Mouse (Mus musculus) fat pad, adult 2 months (tissue): ENCODE results near the gene Rassf8.

Source experiments
- DNase-seq: peaks from one replicate; pipeline ENCODE4 v3.0.0-alpha.2; 2011; ENCODE audit warnings: low read depth, low spot score; ENCODE audit errors: extremely low read depth

The Rassf8 gene

DNA sequence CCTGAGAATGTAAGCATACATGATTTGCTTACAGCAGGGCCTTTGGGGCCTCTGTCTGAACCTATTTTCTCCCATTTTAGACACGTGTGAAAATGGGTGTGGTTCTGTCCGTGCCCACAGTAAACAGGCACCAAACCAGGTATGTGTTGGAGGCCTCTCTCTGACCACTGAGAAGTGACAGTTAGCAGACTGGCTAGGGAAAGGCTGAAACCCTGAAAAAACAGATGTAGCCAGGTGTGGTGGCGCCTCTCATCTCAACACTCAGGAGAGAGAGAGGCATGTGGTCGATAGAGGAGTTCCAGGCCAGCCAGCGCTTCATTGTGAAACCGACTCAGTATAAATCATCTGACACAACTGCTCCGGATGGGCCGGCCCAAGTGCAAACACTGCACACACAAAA lies 111.9 kb downstream of the Rassf8 start:
- DNase-seq, result no peak

DNA sequence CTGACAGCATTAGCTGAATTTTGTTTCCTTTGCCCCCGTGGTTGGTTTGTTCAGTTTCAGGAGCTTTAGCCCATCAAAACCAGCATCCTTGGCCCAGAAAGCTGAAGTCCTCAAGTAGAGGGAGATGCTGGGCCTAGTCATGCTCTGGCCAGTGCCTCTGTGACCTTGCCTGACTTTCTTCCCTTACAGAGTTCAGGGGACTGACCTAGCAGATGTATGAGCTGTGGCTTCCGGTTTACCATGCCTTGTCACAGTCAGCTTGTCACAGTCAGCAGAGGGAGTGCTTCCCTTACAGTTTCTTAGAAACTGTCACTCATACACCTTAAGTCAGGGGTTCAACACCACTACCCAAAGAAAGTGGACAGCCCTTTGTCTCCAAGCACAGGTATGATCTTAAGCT lies 113.8 kb downstream of the Rassf8 start:
- DNase-seq, result no peak

DNA sequence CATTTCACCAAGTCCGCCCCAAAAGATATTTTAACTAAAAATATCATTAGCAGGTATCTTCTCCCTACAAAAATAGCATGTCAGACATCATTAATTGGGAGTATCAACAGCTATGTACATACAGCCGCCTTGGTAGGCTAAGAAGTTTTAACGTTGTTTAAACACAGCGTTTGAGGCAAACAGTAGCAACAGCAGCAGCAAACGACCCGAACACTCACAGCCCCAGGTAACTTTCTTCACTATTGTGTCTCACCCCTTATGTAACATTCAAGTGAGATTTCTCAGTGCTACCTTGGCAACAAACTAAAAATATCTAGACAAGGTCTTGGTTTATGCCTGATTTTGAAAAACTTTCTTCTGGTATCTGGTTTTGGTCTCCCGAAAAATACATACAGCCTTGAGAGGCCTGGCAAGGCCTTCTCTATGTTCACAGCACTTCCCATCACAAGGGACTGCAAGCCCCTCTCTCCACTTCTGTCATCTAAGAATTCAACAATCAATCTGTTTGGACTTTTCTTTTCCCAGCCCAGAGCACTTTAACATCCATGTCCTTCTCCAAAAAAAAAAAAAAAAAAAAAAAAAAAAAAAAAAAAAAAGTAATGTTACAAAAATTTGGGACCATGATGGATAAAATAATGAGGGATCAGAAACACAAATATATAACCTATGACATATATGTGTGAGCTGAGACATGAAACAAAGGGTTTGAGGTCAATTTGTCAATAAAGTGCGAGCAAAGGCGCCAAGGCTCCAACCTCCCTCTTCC lies 115.1 kb downstream of the Rassf8 start:
- DNase-seq, result no peak

DNA sequence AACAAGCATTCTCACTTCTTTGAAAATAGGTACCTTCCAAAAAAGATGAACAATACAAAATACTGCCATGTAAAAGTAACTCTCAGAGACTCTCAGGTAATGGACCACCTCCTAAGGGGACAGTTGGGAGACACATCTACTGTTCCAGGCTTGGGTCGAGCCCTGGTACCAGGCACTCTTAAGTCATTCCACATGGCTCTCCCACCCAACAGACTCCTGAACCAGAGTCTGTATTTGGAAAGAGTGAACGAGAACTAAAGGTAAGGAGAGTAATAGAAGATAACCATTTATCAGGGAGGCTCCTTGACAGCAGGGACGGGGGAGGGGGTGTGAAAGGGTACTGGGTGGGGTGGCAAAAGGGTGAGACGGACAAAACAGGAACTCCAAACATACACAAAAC lies 115.8 kb downstream of the Rassf8 start:
- no peak for DNase-seq

DNA sequence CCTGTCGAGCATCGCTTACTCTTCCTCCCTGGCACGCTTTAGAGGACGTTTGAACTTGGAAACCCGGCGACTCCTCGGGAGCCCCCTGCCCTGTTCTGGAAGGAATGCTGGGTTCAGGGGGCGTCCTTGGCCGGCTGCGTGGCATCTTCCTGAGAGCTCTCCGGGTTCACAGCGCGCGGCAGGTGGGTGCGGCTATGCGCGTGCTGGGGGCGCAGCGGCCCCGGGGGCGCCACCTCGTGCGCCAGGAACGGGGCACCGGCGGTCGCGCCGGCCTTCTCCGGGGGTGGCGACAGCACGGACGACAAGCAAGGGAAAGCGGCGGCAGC lies 116.2 kb downstream of the Rassf8 start:
- DNase-seq, result no peak

DNA sequence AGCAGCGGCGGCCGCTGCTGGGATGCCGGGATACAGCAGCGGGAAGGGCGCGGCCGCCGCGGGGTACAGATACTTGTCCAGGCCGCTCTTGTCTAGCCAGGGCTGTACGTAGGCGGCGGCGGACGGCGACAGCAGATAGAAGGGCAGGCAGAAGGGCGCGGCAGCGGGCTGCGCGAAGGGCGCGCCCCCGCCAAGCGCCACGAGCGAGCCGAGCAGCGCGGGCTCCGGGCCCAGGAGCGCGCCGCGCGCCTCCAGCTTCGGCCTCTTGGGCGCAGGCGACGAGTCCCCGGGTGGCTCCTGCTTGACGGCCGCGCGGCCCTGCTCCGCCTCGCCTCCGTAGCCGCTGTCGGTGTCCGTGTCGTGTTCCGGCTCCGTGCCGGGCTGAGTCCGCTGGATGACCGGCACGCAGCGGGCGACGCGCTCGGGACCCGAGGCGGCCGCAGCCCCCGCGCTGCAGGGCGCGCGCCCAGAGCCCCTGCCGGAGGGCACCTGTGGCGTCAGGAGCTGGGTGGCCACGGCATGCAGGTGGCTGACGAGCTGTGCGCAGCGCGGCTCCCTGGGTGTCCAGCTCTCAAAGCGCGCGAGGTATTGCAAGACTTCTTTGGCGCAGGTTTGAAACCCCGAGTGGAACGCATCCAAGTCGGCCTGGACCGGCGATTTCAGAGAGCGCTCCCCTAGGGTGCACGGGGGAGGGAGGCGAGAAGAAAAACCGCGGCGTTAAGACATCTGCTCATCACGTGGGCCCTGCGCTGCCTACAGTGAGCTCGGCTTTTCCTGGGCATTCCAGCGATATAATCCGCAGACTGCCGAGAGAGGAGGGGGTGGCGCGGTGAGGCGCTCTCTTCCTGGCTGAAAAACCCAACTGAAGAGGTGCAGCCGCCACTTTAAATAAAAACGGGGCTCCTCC lies 116.8 kb downstream of the Rassf8 start:
- DNase-seq, result no peak

DNA sequence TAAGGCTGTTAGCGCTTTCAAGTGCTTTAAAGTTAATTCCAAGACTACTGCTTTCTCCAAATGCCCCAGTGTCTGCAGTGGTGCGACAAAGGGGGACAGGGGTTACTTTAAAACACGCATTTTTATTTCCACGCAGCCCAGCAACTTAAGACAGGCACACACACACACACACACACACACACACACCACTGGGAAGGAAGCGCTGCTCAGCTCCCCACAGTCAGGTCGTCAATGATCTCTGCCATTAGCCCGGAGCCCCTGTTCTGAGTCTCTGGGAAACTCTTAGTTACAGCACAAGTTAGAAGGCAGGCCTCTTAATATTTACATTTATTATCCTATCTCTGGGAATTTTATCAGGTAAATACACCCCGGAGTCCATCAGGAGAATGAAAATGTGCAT lies 117.6 kb downstream of the Rassf8 start:
- DNase-seq, result no peak

DNA sequence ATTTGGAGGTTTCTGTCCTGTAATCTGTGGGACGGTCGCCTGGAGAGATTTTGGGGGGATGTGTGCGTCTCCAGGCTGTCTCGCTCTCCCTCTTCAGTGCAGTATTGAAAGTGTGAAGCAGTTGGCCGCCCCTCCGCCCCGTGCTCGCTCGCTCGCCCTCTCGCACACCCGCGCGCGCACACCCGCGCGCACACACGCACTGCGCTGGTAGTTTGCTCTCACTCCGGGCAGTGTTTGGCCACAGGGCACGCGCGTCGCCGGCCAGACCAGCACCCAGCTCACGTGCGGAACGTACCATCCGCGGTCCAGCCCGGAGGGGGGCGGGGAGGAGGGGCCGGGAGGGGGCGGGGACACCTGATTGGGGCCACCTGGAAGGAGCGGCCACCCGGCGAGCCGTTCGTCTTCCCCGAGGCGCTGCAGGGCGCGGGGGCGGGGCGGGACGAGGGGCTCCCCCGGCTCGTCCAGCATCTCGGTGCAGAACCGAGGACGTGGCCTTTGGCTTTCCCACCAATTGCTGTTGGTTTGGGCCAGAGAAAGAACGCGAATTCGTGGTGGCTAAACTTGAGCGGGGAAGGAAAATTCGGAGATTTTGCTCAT lies 118.8 kb downstream of the Rassf8 start, which contains the start of gene Bhlhe41:
Bhlhe41 (minus strand) TSS at position 270 of the 597 bp plus-strand sequence.
- no peak for DNase-seq

DNA sequence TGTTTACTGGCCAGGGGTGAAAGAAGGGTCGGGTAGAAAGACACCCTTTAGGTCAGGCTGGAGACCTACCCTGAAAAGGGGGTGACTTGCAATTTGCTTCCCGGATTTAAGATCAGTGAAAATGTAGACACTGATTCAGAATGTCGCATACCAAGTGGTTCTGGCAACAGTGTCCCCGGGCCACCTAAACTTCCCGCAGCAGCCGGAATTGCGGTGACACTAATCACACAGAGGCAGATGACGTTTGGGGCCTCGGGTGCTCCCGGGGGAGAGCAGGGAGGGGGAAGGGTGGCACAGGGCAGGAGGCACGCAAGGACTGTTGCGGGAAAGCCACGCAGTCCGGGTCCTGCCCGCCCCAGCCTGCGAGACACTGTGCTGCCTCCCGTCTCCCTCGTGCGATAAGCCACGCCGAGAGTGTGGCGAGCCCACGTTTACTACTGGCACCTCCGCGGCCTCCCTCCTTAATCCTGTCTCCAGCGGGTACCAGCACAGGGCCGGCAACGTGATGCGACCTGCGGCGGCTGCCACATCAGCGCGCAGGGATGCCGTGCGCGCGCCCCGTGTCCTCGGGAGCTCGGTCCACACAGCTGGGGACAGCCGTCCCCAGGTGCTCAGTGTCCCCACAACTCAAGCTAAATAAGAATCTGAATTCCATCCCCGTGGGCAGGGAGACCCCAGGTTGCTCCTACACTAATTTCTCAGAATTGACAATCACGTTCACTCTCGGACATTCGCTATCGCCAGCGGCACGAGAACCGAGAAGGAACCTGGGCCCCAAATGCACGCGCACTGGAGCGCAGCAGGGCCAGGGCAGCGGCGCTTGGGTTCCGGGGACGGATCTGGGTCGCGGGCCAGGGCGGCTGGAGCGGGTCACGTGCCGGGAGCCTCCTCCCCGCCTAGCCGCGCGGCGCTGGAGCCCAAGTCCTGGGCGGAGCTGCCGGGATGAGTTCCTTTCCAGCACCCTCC lies 119.6 kb downstream of the Rassf8 start:
- DNase-seq, result no peak

DNA sequence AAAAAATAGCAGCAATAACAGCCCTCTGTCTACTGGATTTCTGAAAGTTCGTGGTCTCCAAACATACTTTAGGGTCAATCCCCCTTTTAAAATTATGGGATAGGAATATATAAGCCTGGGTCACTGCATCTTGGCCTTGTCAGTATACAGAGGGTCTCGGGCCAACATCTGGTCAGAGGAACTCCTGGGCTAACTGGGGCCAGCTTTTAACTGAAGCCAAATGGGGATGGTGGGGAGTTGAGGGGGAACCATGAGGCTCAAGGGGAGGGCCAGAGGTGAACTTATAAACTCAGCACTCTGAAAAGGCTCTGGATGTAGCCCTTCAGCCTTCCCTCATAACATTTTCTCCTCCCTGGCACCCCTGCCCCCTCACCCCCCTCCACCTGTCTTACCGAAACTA lies 120.6 kb downstream of the Rassf8 start:
- DNase-seq, result no peak
